Mouse (Mus musculus): Measurements from ENCODE around the gene Snf8. TPM values are rescaled to one million over a fixed set of nuclear protein-coding genes. Genes with fewer than 3 reads are reported as not detected.

The Snf8 gene
- total RNA-seq, 2 experiments from 2014 or later = 54.3 to 56.9 TPM

- intact Hi-C loops (cut with DNase I) = no loop called here
- DNase-seq = no peak
Measured at GRCm38 (mm10) chr11:96071013-96071412, 36.3 kb downstream of the Snf8 start.

DNA sequence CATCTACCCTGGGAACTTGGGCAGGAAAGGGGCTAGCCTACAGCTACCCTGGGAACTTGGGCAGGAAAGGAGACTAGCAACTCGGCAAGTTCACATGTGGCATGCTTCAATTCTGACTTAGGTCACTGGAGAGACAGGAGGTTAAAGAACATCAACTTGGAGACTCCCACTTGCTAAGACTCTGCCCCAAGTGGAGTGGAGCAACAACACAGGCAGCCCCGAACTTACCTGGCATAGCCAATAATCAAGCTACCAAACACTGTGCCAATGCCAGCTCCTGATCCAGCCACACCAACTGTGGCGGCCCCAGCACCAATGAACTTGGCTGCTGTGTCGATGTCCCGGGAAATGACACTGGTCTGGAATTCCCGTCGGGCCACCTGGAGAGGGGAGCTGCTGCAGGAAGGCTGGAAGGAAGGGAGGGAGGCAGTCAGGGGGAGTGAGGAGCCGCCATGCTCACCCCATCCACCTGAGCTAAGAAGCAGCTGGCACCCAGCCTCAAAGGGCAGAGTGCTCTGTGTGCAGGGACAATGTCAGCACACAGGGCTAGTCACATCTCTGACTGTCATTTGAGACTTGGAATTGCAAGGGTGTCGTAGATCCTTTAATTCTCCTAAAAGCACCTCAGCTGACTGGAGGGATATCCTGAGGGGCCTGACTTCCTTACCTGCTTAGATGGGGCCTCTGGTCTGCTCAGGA is 38.8 kb downstream of the Snf8 start:
- DNase-seq = peak in 1 of 2 experiments; percentile 26
- intact Hi-C loops (cut with DNase I) = no loop called here

DNA sequence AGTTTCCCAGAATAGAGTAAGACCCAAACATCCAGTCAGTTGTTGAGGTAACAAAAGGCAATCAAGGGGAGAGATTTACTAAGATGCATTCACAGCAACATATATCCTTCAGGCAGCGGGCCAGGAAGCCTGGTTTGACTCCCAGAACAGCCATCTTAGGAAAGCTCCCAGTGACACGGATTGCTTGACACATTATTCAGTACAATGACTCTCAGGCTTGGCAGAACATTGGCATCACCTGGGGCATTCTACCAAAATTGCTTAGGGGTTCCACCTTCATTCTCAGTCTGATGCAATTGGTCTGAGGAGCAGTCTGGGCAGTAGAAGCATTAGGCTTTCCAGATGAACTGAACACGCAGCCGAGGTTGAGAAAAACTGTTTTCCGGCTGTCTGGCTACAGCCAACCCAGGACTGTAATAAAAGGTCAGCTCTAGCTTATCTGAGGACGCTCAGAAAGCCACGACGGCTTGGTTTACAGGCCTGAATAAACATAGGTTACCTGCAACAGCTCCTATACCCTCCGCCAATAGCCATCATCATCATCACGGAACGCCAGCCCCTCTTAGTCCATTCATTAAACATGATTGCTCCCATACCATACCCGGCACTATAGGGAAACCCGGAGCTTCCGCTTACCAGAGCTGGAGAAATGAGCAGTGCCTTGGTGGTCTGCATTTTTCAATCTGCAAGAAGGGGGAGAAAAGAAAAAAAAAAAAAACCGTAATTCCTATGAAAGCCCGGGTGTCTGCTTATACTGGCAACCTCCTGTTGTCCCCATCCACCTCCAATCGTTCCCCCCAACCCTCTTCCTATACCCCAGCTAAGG is 39.9 kb downstream of the Snf8 start:
- DNase-seq = peak; percentile 28 to 46
- intact Hi-C loops (cut with DNase I) = no loop called here

DNA sequence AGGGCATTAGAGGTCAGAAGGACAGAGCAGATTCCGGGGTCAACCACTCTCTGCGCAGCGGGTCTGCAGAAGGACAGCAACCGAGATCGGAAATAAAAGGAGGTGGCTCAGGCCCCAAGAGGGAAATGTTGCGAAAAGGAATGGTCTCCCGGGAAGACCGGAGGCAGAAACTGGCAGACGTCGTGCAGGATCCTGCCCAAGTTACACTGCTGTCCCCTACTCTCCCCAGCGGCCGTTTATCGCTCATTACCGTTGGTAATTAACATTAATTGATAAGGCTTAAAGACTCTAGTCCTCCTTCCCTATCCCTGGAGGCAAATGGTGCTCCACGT is 40.5 kb downstream of the Snf8 start:
- no peak for DNase-seq
- intact Hi-C loops (cut with DNase I) = no loop called here

DNA sequence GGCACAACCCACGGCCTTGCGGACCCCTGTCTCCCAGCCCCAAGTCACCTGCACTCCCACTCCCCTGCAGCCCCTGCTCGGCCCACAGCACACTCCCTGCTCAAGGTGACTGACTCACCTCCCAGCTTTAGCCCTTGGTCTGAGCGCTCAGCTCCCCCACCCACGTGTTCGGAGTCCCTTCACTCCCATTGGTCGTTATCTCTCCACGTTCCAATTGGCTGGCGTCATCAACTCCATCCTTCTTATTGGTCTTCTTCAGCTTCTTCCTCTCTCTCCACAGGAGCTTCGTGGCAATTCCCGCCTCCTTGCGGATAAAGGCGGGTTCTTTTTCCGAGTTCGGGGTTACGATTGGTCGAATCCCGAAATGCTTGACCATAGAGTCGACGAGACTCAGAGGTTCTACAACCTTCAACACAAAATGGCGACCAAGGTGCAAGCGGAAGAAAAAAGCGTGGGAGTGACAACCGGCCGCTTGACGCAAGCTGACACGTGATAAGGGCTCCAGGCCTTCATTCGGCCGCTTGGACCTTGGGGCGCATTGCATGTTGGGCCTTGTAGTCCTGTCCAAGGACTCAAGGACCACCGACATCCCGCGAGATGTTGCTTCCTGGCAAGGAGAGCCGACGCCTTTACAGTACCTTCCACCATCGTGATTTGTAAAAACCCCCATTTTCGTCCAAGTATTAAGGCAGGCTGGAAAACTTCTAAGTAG is 41.0 kb downstream of the Snf8 start, which contains the start of gene Atp5g1:
Gene Atp5g1 (minus strand): TSS at position 162 of the 712 bp plus-strand sequence.
- intact Hi-C loops (cut with DNase I) = no loop called here
- peak; percentile 99 to 100 for DNase-seq

DNA sequence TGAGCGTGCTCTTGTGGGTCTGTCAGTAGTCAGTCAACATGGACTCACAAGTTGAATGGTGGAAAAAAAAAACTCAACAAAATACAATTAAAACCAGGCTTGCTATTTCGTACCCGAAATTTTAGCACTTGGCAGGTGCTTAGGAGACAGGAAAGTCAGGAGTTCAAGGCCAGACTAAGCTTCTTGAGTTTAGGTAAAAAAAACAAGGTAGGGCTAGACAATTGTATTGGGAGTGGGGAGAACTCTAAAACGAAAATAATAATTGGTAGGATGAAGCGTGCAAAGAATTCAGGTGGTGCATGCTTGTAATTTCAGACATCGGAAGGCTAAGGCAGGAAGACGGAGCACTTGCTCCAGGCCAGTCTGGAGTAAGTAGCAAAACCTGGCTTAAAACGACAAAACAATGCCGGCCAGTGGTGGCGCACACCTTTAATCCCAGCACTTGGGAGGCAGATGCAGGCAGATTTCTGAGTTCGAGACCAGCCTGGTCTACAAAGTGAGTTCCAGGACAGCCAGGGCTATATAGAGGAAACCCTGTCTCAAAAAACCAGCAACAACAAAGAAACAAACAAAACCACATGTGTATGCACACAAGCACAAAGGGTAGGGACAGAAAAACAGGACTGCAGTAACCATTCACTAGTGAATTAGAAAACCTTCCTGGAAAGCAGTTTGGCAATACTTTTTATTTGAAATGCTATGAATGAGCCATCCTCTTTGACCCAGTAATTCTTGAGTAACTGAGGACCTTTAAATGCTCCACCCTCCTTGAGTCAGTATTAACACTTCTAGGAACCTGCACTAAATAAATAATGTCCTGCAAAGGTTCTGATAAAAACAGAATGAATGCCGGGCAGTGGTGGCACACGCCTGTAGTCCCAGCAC is 41.8 kb downstream of the Snf8 start:
- no peak for DNase-seq
- intact Hi-C loops (cut with DNase I) = no loop called here

DNA sequence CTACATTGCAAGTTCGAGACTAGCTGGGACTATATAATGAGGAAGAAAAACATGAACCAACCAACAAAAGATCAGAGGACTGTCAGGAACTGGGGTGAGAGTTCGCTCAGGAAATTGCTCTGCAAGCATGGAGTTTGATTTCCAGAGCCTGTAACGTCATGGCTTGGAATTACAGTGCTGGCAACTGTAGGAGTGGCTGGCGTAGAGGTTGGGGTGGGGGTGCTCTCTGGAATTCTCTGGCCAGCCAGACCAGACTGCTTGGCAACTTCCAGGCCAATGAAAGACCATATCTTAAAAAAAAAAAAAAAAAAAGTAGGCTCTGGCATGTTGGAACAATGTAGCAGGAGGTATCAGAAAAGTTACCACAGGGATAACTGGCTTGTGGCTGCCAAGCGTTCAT is 46.1 kb downstream of the Snf8 start:
- peak; percentile 55 to 67 for DNase-seq
- intact Hi-C loops (cut with DNase I) = no loop called here

DNA sequence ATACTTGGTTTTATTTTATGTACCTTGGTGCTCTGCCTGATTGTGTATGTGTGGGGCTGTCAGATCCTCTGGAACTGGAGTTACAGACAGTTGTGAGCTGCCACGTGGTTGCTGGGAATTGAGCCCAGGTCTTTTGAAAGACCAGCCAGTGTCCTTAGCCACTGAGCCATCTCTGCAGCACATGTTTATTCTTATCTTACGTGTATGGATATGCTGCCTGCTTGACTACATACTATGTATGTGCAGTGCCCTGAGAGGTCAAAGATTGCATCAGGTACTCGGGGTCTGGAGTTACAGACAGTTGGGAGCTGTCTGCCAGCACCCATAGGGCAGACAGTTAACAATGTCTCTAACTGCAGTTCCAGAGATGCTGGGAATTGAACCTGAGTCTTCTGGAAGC is 48.0 kb downstream of the Snf8 start:
- peak; percentile 33 to 38 for DNase-seq
- intact Hi-C loops (cut with DNase I) = no loop called here

DNA sequence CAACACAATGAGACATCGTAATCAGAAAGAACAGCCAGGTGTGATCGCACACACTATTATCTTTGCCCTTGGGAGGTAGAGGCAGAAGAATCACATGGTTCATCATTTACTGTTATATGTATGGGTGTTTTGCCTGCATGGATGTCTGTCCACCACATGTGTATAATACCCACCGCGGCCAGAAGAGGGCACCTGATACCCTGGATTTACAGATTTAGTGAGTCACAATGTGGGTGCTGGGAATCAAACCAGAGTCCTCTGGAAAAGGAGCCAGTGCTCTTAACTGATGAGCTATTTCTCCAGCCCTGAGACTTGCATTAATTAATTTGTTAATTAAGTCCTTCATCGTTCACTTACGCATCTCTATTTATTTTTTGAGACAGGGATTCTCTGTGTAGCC is 53.3 kb downstream of the Snf8 start:
- DNase-seq = no peak
- intact Hi-C loops (cut with DNase I) = no loop called here

- intact Hi-C loops (cut with DNase I) = loop anchor here (2.0 to 10.0 kb wide), 2 partner anchors 116 to 214 kb away; no protein-coding TSS in a partner anchor
- DNase-seq = peak in 1 of 2 experiments; percentile 40
Measured at GRCm38 (mm10) chr11:96091073-96091472, 56.4 kb downstream of the Snf8 start.

- intact Hi-C loops (cut with DNase I) = loop anchor here (1.0 to 10.0 kb wide), 3 partner anchors 35 to 148 kb away; no protein-coding TSS in a partner anchor
- peak; percentile 65 to 74 for DNase-seq
Measured at GRCm38 (mm10) chr11:96092674-96093291, 58.1 kb downstream of the Snf8 start.

DNA sequence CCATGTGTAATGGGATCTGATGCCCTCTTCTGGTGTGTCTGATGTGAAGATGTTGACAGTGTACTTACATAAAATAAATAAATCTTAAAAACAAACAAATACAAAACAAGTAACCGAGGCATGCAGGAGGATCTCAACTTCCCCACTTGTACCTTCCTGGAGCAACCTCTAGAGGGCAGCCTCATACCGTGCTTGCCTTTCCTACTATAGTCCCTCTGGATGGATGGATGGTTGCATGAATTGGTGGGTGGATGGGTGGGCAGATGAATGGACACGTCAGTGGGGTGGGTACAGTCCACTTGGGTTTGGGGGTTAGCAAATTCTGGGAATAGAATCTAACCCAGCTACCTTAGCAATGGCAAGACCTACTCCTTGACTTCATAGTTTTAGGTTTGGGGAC is 58.7 kb downstream of the Snf8 start:
- DNase-seq = peak; percentile 71 to 78
- intact Hi-C loops (cut with DNase I) = loop anchor here (1.0 to 10.0 kb wide), 3 partner anchors 34 to 147 kb away; no protein-coding TSS in a partner anchor

Other genes starting within 250 kb of the Snf8 start
- gene Phospho1, start 210.4 kb upstream of the Snf8 start, total RNA-seq (2021) = 100 to 1,000 TPM; 129 to 148 TPM
- 10 to 100 TPM; 24.7 to 26.0 TPM for gene Gngt2, start 197.7 kb upstream of the Snf8 start, total RNA-seq (2021)
- 10 to 100 TPM; 16.2 to 21.1 TPM for gene Abi3, start 192.4 kb upstream of the Snf8 start, total RNA-seq (2021)
- not detected for gene B4galnt2, start 120.0 kb upstream of the Snf8 start, total RNA-seq (2021)
- gene Igf2bp1, start 28.9 kb upstream of the Snf8 start, total RNA-seq (2021) = under 1 TPM; 0.45 to 0.72 TPM
- not detected for gene Gip, start 10.3 kb upstream of the Snf8 start, total RNA-seq (2021)
- 10 to 100 TPM; 41.6 to 46.4 TPM for gene Ube2z, start 30.5 kb downstream of the Snf8 start, total RNA-seq (2021)
- gene Atp5g1, start 40.8 kb downstream of the Snf8 start, total RNA-seq (2021) = 1,000 to 10,000 TPM; 2,962 to 2,967 TPM
- not detected for gene Calcoco2, start 77.1 kb downstream of the Snf8 start, total RNA-seq (2021)
- gene Ttll6, start 98.9 kb downstream of the Snf8 start, total RNA-seq (2021) = not detected
- gene Hoxb13, start 159.4 kb downstream of the Snf8 start, total RNA-seq (2021) = not detected
- gene Hoxb9, start 236.6 kb downstream of the Snf8 start, total RNA-seq (2021) = not detected
- gene Hoxb8, start 247.0 kb downstream of the Snf8 start, total RNA-seq (2021) = not detected